Mouse (Mus musculus) limb, embryonic 15.5 days (tissue): ENCODE data around the gene Ilf3. TPM values are rescaled to one million over a fixed set of nuclear protein-coding genes. Genes with fewer than 3 reads are reported as not detected.

Source experiments
- ATAC-seq: fragments of 200-750 bp; cut with Nextera tagmentation; 2 replicates; pipeline ENCODE4 v1.8.0; 2017; ENCODE audit warnings: low read depth, moderate TSS enrichment; ENCODE audit not compliant: insufficient number of reproducible peaks, low FRiP score, low TSS enrichment
- H3K27ac ChIP-seq: fragments of 300-500 bp; sonication (generic); 2 replicates; pipeline ENCODE4 v1.5.1; 2015; ENCODE audit warnings: moderate library complexity, mild to moderate bottlenecking, inconsistent platforms
- H3K27me3 ChIP-seq: fragments of 300-500 bp; sonication (generic); 2 replicates; pipeline ENCODE4 v1.6.1; 2015; ENCODE audit warnings: inconsistent platforms
- H3K36me3 ChIP-seq: fragments of 300-500 bp; sonication (generic); 2 replicates; pipeline ENCODE4 v1.6.1; 2015; ENCODE audit warnings: inconsistent platforms
- H3K4me1 ChIP-seq: fragments of 300-500 bp; sonication (generic); 2 replicates; pipeline ENCODE4 v1.6.1; 2015; ENCODE audit warnings: inconsistent platforms
- H3K4me2 ChIP-seq: fragments of 300-500 bp; sonication (generic); 2 replicates; pipeline ENCODE4 v1.6.1; 2015; ENCODE audit warnings: mild to moderate bottlenecking, inconsistent platforms
- H3K4me3 ChIP-seq: fragments of 300-500 bp; sonication (generic); 2 replicates; pipeline ENCODE4 v1.5.1; 2015; ENCODE audit warnings: mild to moderate bottlenecking, inconsistent platforms
- H3K9ac ChIP-seq: fragments of 300-500 bp; sonication (generic); 2 replicates; pipeline ENCODE4 v1.6.1; 2015; ENCODE audit warnings: inconsistent platforms
- H3K9me3 ChIP-seq: fragments of 300-500 bp; sonication (generic); 2 replicates; pipeline ENCODE4 v1.6.1; 2016; ENCODE audit warnings: inconsistent platforms
- WGBS: fragments of 180-500 bp; shearing (Covaris S2); methylation state at CpG from one replicate; pipeline ENCODE4 v1.1.7; 2015; 5-methylcytosine and 5-hydroxymethylcytosine counted together
- polyA plus RNA-seq: library from polyadenylated mRNA; unstranded; fragments of >200 nt; fragmentation: Nextera tagmentation; extraction: Ambion mirVana; gene quantifications from 2 replicates; pipeline ENCODE4 v1.2.1, GENCODE M21; 2015

Gene Ilf3
- polyA plus RNA-seq, 1 experiment from 2014 or later: 174 TPM

DNA sequence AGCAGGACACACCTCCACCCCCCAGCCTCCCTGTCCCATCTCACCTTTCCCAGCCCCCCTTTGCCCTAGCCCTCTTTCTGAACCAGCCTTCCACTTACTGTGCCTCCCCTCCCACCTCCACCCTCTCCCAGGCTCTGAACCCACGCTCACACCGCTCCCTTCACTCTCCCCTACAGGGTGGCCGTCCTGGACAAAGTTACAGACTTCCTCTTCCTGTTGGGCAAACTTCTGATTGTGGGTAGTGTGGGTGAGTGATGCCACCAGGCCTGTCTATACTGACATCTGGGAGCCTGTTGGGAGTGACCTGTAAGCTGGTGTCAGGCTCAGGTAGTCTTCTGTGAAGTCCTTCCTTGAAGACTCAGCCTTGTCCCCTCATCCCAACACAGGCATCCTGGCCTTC lies 19.5 kb upstream of the Ilf3 start:
- ATAC-seq: no peak
- Histone ChIP-seq H3K36me3 (peaks cover 88% of the 10 kb centered on the region), H3K4me3 (no peak overlapping the region), H3K9me3 (no peaks in the 10 kb centered on the region), H3K27me3 (no peaks in the 10 kb centered on the region), H3K27ac (no peak overlapping the region), H3K9ac (no peak overlapping the region), H3K4me2 (no peak overlapping the region), H3K4me1 (peaks cover 10% of the 10 kb centered on the region; the same call in 1 of the 2 replicates)
- 81% methylated on average over 3 of the region's 3 CpGs for WGBS

DNA sequence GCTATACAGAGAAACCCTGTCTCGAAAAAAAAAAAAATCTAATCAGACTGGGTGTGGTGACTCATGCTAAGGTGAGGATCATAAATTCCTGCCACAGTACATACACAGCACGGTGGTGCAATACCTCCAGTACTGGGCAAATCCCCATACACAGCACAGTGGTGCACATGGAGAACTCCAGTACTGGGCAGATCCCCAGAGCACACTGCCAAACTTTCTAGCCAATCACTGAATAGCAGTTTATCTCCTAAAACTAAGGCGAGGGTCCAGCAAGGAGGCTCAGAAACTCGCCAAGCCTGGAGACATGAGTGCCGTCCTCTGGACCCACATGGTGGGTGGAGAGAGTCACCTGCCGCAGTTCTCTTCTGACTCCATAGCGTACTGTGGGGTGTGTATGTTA lies 16.5 kb upstream of the Ilf3 start:
- peaks cover 14% of the 10 kb centered on the region; the same call in 1 of the 2 replicates for H3K4me1 ChIP-seq
- H3K4me2 ChIP-seq: no peak overlapping the region
- H3K36me3 ChIP-seq: peaks cover 85% of the 10 kb centered on the region
- no peaks in the 10 kb centered on the region for H3K9me3 ChIP-seq
- H3K27me3 ChIP-seq: no peaks in the 10 kb centered on the region
- no peak overlapping the region for H3K4me3 ChIP-seq
- WGBS: 87% methylated on average over 7 of the region's 7 CpGs
- H3K27ac ChIP-seq: no peak overlapping the region
- no peak for ATAC-seq
- H3K9ac ChIP-seq: no peak overlapping the region

DNA sequence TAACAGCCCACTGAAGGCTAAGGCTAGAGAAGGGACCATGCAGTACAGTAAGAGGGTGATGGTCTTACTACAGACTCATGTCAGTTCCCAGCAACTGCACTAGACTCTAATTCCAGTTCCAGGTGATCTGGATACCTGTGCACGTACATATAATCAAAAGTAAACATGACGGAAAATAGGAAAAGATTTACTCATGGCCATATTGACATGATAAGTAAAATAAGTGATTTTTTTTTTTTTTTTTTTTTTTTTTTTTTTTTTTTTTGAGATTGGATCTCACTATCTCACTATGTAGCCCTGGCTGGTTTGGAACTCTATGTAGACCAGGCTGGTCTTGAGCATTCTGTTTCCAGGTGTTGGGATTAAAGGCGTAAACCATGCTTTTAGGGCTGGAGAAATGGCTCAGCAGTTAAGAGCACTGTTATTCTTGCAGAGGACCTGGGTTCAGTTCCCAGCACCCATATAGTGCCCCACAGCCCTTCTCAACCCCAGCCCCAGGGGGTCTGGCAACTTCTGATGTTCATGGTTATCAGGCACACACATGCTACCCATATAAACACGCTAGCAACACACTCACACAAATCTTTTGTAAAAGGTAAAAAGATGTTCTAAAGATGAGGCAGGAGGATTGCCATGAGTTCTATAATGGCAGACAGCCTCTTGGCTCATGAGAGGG lies 15.8 kb upstream of the Ilf3 start:
- Histone ChIP-seq H3K4me2 (no peak overlapping the region), H3K4me1 (peaks cover 14% of the 10 kb centered on the region; the same call in 1 of the 2 replicates), H3K27ac (no peak overlapping the region; the same call in 1 of the 2 replicates), H3K36me3 (peaks cover 81% of the 10 kb centered on the region), H3K27me3 (no peaks in the 10 kb centered on the region), H3K9me3 (no peaks in the 10 kb centered on the region), H3K9ac (no peak overlapping the region), H3K4me3 (no peak overlapping the region)
- WGBS: 94% methylated on average over 4 of the region's 4 CpGs
- no peak for ATAC-seq

DNA sequence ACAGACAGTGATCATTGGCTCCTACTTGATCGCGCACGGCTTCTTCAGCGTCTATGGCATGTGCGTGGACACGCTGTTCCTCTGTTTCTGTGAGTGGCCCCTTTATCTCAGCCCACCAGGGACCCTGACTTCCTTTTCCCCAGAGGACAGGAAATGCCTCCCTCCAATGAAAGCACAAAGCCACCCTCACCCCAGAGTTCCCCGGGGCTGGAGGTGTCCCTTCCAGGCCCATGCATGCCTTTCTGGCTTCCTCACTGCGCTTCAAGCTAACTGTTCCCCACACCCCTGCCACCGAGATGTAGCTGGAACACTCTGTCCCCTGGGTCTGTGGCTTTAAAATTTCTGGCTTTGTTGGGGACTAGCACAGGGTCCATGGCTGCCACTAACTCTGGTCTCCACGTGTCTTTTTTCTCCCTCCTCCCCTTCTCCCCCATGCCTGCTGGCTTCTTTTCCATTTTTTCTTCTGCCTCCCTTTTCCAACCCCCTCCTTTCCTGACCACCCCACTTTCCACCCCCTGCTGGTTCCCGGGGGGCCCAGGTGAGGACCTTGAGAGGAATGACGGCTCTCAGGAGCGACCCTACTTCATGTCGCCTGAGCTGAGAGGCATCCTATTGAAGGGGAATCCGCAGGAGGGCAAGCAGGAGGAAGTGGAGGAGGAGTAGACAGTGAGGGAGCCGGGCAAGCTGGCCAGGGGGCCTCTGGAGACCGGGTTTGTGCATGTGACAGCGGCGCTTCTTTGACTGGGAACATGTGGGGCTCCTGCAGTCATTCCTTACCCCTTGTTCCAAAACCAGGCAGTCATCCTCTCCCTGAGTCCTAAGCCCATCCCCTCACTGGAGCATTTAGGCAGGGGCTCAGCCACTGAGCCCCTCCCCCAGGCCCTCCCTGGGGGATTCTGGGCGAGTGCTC lies 15.0 kb upstream of the Ilf3 start:
- WGBS: 32% methylated on average over 20 of the region's 20 CpGs
- no peaks in the 10 kb centered on the region for H3K27me3 ChIP-seq
- no peak overlapping the region for H3K4me2 ChIP-seq
- no peak overlapping the region for H3K4me3 ChIP-seq
- no peak overlapping the region for H3K9ac ChIP-seq
- H3K4me1 ChIP-seq: peaks cover 14% of the 10 kb centered on the region; the same call in 1 of the 2 replicates
- H3K9me3 ChIP-seq: no peaks in the 10 kb centered on the region
- peak overlapping the region; percentile 59 for H3K27ac ChIP-seq
- no peak for ATAC-seq
- H3K36me3 ChIP-seq: peaks cover 72% of the 10 kb centered on the region

DNA sequence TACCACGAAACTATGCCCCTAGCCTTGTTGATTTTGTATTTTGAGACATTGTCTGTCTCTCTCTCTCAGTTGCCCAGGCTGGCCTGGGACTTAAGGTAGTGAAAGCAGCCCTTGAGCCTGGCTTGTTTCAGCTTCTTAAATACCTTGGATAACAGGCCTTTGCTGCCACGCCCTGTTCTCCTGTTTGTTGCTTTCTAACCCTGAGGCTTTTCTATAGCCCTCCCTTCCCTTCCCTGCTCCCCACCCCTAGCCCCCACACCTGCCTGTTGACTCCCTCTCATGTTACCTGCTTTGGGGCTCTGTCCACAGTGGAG lies 14.3 kb upstream of the Ilf3 start:
- no peak overlapping the region for H3K4me2 ChIP-seq
- H3K27ac ChIP-seq: peak overlapping the region; percentile 59
- no peaks in the 10 kb centered on the region for H3K9me3 ChIP-seq
- ATAC-seq: no peak
- H3K27me3 ChIP-seq: no peaks in the 10 kb centered on the region
- no peak overlapping the region for H3K4me3 ChIP-seq
- H3K4me1 ChIP-seq: peaks cover 14% of the 10 kb centered on the region; the same call in 1 of the 2 replicates
- 56% methylated on average over 2 of the region's 2 CpGs for WGBS
- peaks cover 66% of the 10 kb centered on the region for H3K36me3 ChIP-seq
- H3K9ac ChIP-seq: no peak overlapping the region

DNA sequence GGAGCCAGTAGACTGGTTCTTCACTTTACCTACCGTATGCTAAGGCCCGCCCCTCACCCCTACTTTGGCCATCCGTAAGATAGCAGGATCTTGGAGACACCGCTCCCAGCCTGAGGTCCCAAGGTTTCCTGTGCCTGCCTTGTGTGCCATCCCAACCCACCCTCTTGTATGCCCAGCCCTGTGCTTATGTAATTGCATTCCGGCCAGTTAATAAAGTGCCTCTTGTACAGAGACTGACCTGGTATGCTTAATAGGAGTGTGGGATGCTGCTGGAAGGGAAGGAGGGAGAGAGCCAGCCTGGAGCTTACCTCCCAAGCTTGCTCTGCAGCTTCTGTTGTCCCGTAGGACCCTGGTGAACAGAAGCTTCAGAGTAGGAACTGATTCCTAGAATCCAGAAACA lies 12.9 kb upstream of the Ilf3 start:
- H3K36me3 ChIP-seq: peaks cover 53% of the 10 kb centered on the region
- H3K4me1 ChIP-seq: peaks cover 14% of the 10 kb centered on the region; the same call in 1 of the 2 replicates
- 75% methylated on average over 6 of the region's 6 CpGs for WGBS
- no peaks in the 10 kb centered on the region for H3K9me3 ChIP-seq
- peak overlapping the region; percentile 59 for H3K27ac ChIP-seq
- H3K4me2 ChIP-seq: no peak overlapping the region
- no peak overlapping the region for H3K9ac ChIP-seq
- no peaks in the 10 kb centered on the region for H3K27me3 ChIP-seq
- H3K4me3 ChIP-seq: no peak overlapping the region
- peak; percentile 13; the same call in 1 of the 2 replicates for ATAC-seq

DNA sequence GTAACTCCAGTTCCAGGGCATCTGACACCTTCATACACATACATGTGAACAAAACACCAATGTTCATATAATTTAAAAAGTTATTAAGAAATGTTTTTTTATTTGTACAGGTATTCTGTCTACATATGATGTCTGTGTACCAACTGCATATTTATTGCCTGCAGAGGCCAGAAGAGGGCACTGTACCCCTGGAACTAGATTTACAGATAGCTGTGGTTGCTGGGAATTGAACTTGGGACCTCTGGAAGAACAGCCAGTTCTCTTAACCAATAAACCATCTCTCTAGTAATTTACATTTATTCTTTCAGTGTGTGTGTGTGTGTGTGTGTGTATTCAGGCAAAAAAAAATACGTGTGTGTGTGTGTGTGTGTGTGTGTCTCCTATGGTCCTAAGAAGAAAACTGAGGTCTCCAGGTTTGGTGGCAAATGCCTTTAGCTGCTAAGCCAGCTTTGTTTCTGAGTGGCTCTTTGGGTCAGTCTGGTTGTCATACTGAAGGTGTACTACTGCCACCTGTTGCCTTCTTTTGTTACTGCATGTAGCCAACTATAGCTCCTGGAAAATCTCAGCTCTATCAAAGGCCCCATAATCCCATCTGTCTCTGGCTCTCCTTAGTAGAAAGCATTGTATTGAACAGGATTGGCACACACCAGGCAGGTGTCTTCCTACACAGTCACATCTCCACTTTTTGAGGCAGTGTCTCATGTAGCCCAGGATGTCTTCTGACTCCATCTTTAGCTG lies 10.5 kb upstream of the Ilf3 start:
- 0% methylated on average over 1 of the region's 1 CpGs for WGBS

DNA sequence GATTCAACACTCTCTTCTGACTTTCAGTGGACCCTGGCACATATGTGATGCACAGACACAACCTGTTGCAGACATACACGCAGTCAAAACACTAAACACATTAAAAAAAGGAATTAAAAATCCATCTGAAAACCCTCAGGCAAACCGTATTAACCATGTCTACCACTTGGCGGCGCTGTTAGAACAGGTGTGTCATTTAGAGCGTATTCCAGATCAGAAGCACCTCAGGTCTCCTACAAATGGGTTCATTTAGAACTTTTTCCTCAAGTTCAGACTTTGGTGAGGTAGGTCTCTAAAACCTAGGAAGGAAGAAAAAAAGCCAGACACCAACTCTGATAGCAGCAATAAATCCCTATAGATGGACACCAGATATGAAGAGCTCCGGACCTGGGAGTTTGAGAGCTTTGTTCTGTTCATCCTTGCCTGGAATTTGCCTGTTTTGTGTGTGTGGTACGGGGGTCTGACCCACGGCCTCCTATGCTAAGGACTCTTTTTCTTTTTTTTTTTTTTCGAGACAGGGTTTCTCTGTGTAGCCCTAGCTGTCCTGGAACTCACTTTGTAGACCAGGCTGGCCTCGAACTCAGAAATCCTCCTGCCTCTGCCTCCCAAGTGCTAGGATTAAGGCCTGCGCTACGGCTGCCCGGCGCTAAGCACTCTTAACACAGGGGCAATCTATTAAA lies 990 bp upstream of the Ilf3 start:
- peak overlapping the region; percentile 82 for H3K4me3 ChIP-seq
- peaks cover 13% of the 10 kb centered on the region for H3K4me1 ChIP-seq
- H3K27ac ChIP-seq: peak overlapping the region; percentile 91
- H3K4me2 ChIP-seq: peak overlapping the region; percentile 67
- no peaks in the 10 kb centered on the region for H3K27me3 ChIP-seq
- no peak for ATAC-seq
- no peaks in the 10 kb centered on the region for H3K9me3 ChIP-seq
- 34% methylated on average over 14 of the region's 14 CpGs for WGBS
- peaks cover 3% of the 10 kb centered on the region for H3K36me3 ChIP-seq
- H3K9ac ChIP-seq: no peak overlapping the region

More for the DNA sequence above, 10.5 kb upstream of the Ilf3 start:
- Histone ChIP-seq H3K27me3 (peaks cover 5% of the 10 kb centered on the region; the same call in 1 of the 2 replicates), H3K4me1 (peaks cover 13% of the 10 kb centered on the region; the same call in 1 of the 2 replicates), H3K36me3 (peaks cover 35% of the 10 kb centered on the region), H3K4me3 (no peak overlapping the region), H3K9ac (no peak overlapping the region), H3K9me3 (no peaks in the 10 kb centered on the region), H3K4me2 (no peak overlapping the region), H3K27ac (no peak overlapping the region)
- ATAC-seq: peak; percentile 20; the same call in 1 of the 2 replicates

DNA sequence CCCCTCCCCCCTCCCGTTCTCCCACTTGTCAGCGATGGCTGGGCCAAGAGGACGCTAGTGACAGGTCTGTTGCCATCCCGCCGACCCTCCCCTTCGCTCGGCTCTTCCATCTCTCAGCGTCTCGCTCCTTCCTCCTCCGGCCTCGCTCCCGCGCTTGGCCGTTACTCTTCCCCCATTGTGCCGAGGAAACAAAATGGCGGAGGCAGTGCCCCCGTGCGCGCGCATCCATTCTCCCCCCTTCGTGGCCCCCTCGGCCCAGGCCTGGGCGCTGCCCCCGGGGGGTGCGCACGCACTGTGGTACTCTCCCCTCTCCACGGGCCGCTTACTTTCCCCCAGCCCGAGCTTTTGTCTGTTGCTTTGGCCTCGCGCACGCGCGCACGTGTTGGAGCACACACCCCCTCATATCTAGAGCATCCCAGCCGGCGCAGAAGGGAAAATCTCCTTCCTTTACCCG lies 487 bp downstream of the Ilf3 start:
- under 1% methylated on average over 38 of the region's 38 CpGs for WGBS
- Histone ChIP-seq H3K9me3 (no peaks in the 10 kb centered on the region), H3K27ac (peak overlapping the region; percentile 90), H3K4me2 (peak overlapping the region; percentile 67), H3K27me3 (no peaks in the 10 kb centered on the region), H3K9ac (peak overlapping the region; percentile 78), H3K4me3 (peak overlapping the region; percentile 82), H3K4me1 (peaks cover 13% of the 10 kb centered on the region), H3K36me3 (peaks cover 14% of the 10 kb centered on the region)
- peak; percentile 49 for ATAC-seq

DNA sequence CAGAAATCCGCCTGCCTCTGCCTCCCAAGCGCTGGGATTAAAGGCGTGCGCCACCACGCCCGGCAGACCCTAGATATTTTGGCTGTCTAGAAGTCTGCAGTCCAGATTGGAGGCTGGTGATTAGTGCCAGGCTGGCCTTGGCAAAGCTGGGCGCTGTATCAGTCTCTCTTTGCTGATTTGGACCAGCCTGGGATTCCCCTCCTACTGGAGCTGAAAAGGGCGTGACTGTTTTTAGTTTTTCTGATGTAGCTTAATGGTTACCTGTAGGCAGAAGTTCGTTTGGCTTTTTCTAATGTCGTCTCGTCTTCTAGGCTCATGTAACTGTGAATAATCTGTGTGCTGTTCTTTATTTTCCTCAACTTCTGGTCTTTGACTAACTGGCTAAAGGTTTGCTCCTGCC lies 1.4 kb downstream of the Ilf3 start:
- Histone ChIP-seq H3K4me1 (peaks cover 13% of the 10 kb centered on the region), H3K9ac (no peak overlapping the region), H3K27me3 (no peaks in the 10 kb centered on the region), H3K36me3 (peaks cover 14% of the 10 kb centered on the region), H3K27ac (no peak overlapping the region), H3K4me2 (peak overlapping the region; percentile 67), H3K9me3 (no peaks in the 10 kb centered on the region), H3K4me3 (peak overlapping the region; percentile 82)
- 65% methylated on average over 11 of the region's 11 CpGs for WGBS
- ATAC-seq: no peak

DNA sequence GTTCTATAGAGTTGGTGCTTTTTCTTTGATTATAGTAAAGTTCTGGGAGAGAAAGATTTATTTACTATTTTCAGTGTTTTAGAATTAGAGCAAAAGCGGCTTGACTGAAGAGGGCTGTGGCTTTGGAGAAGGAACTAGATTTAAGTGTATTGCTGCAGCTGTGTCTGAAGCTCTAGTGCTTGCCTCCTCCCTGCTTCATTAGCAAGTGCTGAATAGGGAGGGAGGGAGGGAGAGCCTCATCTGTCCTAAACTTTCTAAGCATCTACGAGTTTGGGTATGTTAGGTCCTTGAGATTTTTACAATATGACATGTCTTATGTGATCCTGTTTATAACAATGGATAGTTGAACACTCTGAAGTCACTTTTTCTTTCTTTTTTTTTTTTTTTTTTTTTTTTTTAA lies 3.2 kb downstream of the Ilf3 start:
- Histone ChIP-seq H3K9ac (no peak overlapping the region), H3K4me2 (no peak overlapping the region), H3K36me3 (peaks cover 23% of the 10 kb centered on the region), H3K4me1 (peaks cover 13% of the 10 kb centered on the region), H3K27me3 (no peaks in the 10 kb centered on the region), H3K27ac (no peak overlapping the region), H3K4me3 (no peak overlapping the region), H3K9me3 (no peaks in the 10 kb centered on the region)
- WGBS: 76% methylated on average over 2 of the region's 2 CpGs
- no peak for ATAC-seq
